Mouse (Mus musculus): ENCODE data around the gene Jtb. TPM values are rescaled to one million over a fixed set of nuclear protein-coding genes. Genes with fewer than 3 reads are reported as not detected.

Jtb gene
- polyA plus RNA-seq, 1 experiment from 2014 or later = 114 TPM

GRCm38 (mm10) chr3:90204582-90204981 lies 26.8 kb upstream of the Jtb start:
- H3K9me3 ChIP-seq (ENCODE audit: control insufficient read depth, low read length) = no peaks in the 10 kb centered on the region
- no peak for DNase-seq (ENCODE audit: low spot score)

GRCm38 (mm10) chr3:90208662-90209061 lies 22.7 kb upstream of the Jtb start:
- no peaks in the 10 kb centered on the region for H3K9me3 ChIP-seq (ENCODE audit: control insufficient read depth, low read length)
- no peak overlapping the region for H3K27ac ChIP-seq (replicated peaks; ENCODE audit: low read depth, low read length)
- H3K4me3 ChIP-seq (ENCODE audit: low read depth, low read length) = no peak overlapping the region
- peaks cover 53% of the 10 kb centered on the region for H3K36me3 ChIP-seq (ENCODE audit: control insufficient read depth, insufficient read depth, low read length)
- DNase-seq (ENCODE audit: low spot score) = peak; percentile 26
- H3K4me1 ChIP-seq (ENCODE audit: control insufficient read depth, insufficient read depth, low read length) = peaks cover 13% of the 10 kb centered on the region
- H3K4me2 ChIP-seq (ENCODE audit: low read depth, low read length) = no peak overlapping the region
- no peak overlapping the region for H3K9ac ChIP-seq (ENCODE audit: low read depth, low read length)
- WGBS = 67% methylated on average over 2 of the region's 2 CpGs
- H3K27me3 ChIP-seq (replicated peaks; ENCODE audit: control insufficient read depth, insufficient read depth, low read length) = no peaks in the 10 kb centered on the region
- no peak for ATAC-seq (ENCODE audit: low read depth)

More at GRCm38 (mm10) chr3:90204582-90204981, 26.8 kb upstream of the Jtb start:
- ATAC-seq (ENCODE audit: low read depth) = no peak
- no peaks in the 10 kb centered on the region for H3K4me1 ChIP-seq (ENCODE audit: control insufficient read depth, insufficient read depth, low read length)
- 99% methylated on average over 2 of the region's 2 CpGs for WGBS
- H3K27me3 ChIP-seq (replicated peaks; ENCODE audit: control insufficient read depth, insufficient read depth, low read length) = no peaks in the 10 kb centered on the region
- no peak overlapping the region for H3K4me3 ChIP-seq (ENCODE audit: low read depth, low read length)
- no peak overlapping the region for H3K27ac ChIP-seq (replicated peaks; ENCODE audit: low read depth, low read length)
- peaks cover 21% of the 10 kb centered on the region for H3K36me3 ChIP-seq (ENCODE audit: control insufficient read depth, insufficient read depth, low read length)
- no peak overlapping the region for H3K9ac ChIP-seq (ENCODE audit: low read depth, low read length)
- no peak overlapping the region for H3K4me2 ChIP-seq (ENCODE audit: low read depth, low read length)

GRCm38 (mm10) chr3:90209908-90210566 lies 21.4 kb upstream of the Jtb start:
- DNase-seq (ENCODE audit: low spot score) = no peak
- Histone ChIP-seq H3K36me3 (ENCODE audit: control insufficient read depth, insufficient read depth, low read length) (peaks cover 53% of the 10 kb centered on the region), H3K4me3 (ENCODE audit: low read depth, low read length) (no peak overlapping the region), H3K27ac (replicated peaks; ENCODE audit: low read depth, low read length) (no peak overlapping the region), H3K9me3 (ENCODE audit: control insufficient read depth, low read length) (no peaks in the 10 kb centered on the region), H3K4me1 (ENCODE audit: control insufficient read depth, insufficient read depth, low read length) (peaks cover 18% of the 10 kb centered on the region), H3K27me3 (replicated peaks; ENCODE audit: control insufficient read depth, insufficient read depth, low read length) (no peaks in the 10 kb centered on the region), H3K9ac (ENCODE audit: low read depth, low read length) (no peak overlapping the region), H3K4me2 (ENCODE audit: low read depth, low read length) (no peak overlapping the region)
- WGBS = 89% methylated on average over 5 of the region's 5 CpGs
- no peak for ATAC-seq (ENCODE audit: low read depth)

GRCm38 (mm10) chr3:90211475-90212398 lies 19.7 kb upstream of the Jtb start:
- H3K27me3 ChIP-seq (replicated peaks; ENCODE audit: control insufficient read depth, insufficient read depth, low read length) = no peaks in the 10 kb centered on the region
- peak overlapping the region; percentile 84 for H3K9ac ChIP-seq (ENCODE audit: low read depth, low read length)
- H3K4me3 ChIP-seq (ENCODE audit: low read depth, low read length) = peak overlapping the region; percentile 65
- ATAC-seq (ENCODE audit: low read depth) = no peak
- no peak for DNase-seq (ENCODE audit: low spot score)
- H3K36me3 ChIP-seq (ENCODE audit: control insufficient read depth, insufficient read depth, low read length) = peaks cover 53% of the 10 kb centered on the region
- WGBS = 72% methylated on average over 13 of the region's 13 CpGs
- H3K9me3 ChIP-seq (ENCODE audit: control insufficient read depth, low read length) = no peaks in the 10 kb centered on the region
- H3K27ac ChIP-seq (replicated peaks; ENCODE audit: low read depth, low read length) = no peak overlapping the region
- H3K4me2 ChIP-seq (ENCODE audit: low read depth, low read length) = peak overlapping the region; percentile 91
- H3K4me1 ChIP-seq (ENCODE audit: control insufficient read depth, insufficient read depth, low read length) = peaks cover 18% of the 10 kb centered on the region

- Histone ChIP-seq H3K4me1 (ENCODE audit: control insufficient read depth, insufficient read depth, low read length) (peaks cover 18% of the 10 kb centered on the region), H3K4me3 (ENCODE audit: low read depth, low read length) (peak overlapping the region; percentile 65), H3K27ac (replicated peaks; ENCODE audit: low read depth, low read length) (no peak overlapping the region; the same call in 1 of the 2 replicates), H3K9me3 (ENCODE audit: control insufficient read depth, low read length) (no peaks in the 10 kb centered on the region), H3K9ac (ENCODE audit: low read depth, low read length) (peak overlapping the region; percentile 84), H3K27me3 (replicated peaks; ENCODE audit: control insufficient read depth, insufficient read depth, low read length) (no peaks in the 10 kb centered on the region), H3K36me3 (ENCODE audit: control insufficient read depth, insufficient read depth, low read length) (peaks cover 51% of the 10 kb centered on the region), H3K4me2 (ENCODE audit: low read depth, low read length) (peak overlapping the region; percentile 91)
- DNase-seq (ENCODE audit: low spot score) = no peak
- no peak for ATAC-seq (ENCODE audit: low read depth)
- WGBS = 13% methylated on average over 5 of the region's 5 CpGs
These were observed 18.7 kb upstream of the Jtb start for GRCm38 (mm10) chr3:90212723-90213122.

GRCm38 (mm10) chr3:90213377-90213866 lies 18.0 kb upstream of the Jtb start, which contains the start of the genes Rps27 and Rab13:
Gene Rps27 (minus strand): TSS chr3:90213651.
Gene Rab13 (plus strand): TSS chr3:90213695.
- peak within 1 kb of the TSS; percentile 65 for H3K4me3 ChIP-seq (ENCODE audit: low read depth, low read length)
- H3K9ac ChIP-seq (ENCODE audit: low read depth, low read length) = peak within 1 kb of the TSS; percentile 84
- H3K4me2 ChIP-seq (ENCODE audit: low read depth, low read length) = peak within 1 kb of the TSS; percentile 91
- ATAC-seq (ENCODE audit: low read depth) (peak; percentile 95), DNase-seq (ENCODE audit: low spot score) (peak; percentile 99)
- no peaks in the 10 kb centered on the region for H3K9me3 ChIP-seq (ENCODE audit: control insufficient read depth, low read length)
- peaks cover 44% of the 10 kb centered on the region for H3K36me3 ChIP-seq (ENCODE audit: control insufficient read depth, insufficient read depth, low read length)
- H3K27me3 ChIP-seq (replicated peaks; ENCODE audit: control insufficient read depth, insufficient read depth, low read length) = no peaks in the 10 kb centered on the region
- WGBS = under 1% methylated on average over 42 of the region's 42 CpGs
- H3K4me1 ChIP-seq (ENCODE audit: control insufficient read depth, insufficient read depth, low read length) = peaks cover 18% of the 10 kb centered on the region
- H3K27ac ChIP-seq (replicated peaks; ENCODE audit: low read depth, low read length) = peak within 1 kb of the TSS; percentile 81

GRCm38 (mm10) chr3:90213956-90214684 lies 17.3 kb upstream of the Jtb start:
- H3K27ac ChIP-seq (replicated peaks; ENCODE audit: low read depth, low read length) = peak overlapping the region; percentile 41
- peak overlapping the region; percentile 70 for H3K4me2 ChIP-seq (ENCODE audit: low read depth, low read length)
- peaks cover 37% of the 10 kb centered on the region for H3K36me3 ChIP-seq (ENCODE audit: control insufficient read depth, insufficient read depth, low read length)
- no peaks in the 10 kb centered on the region for H3K9me3 ChIP-seq (ENCODE audit: control insufficient read depth, low read length)
- DNase-seq (ENCODE audit: low spot score) (no peak), ATAC-seq (ENCODE audit: low read depth) (0 out of 2 replicates have a peak, but pooled peaks have one; percentile 28)
- peak overlapping the region; percentile 50 for H3K9ac ChIP-seq (ENCODE audit: low read depth, low read length)
- H3K27me3 ChIP-seq (replicated peaks; ENCODE audit: control insufficient read depth, insufficient read depth, low read length) = no peaks in the 10 kb centered on the region
- peaks cover 18% of the 10 kb centered on the region for H3K4me1 ChIP-seq (ENCODE audit: control insufficient read depth, insufficient read depth, low read length)
- H3K4me3 ChIP-seq (ENCODE audit: low read depth, low read length) = peak overlapping the region; percentile 65
- 13% methylated on average over 12 of the region's 12 CpGs for WGBS

GRCm38 (mm10) chr3:90215825-90216380 lies 15.5 kb upstream of the Jtb start:
- H3K4me2 ChIP-seq (ENCODE audit: low read depth, low read length) = no peak overlapping the region
- H3K4me3 ChIP-seq (ENCODE audit: low read depth, low read length) = no peak overlapping the region
- no peak overlapping the region for H3K27ac ChIP-seq (replicated peaks; ENCODE audit: low read depth, low read length)
- no peak overlapping the region for H3K9ac ChIP-seq (ENCODE audit: low read depth, low read length)
- H3K9me3 ChIP-seq (ENCODE audit: control insufficient read depth, low read length) = no peaks in the 10 kb centered on the region
- DNase-seq (ENCODE audit: low spot score) = no peak
- WGBS = 46% methylated on average over 1 of the region's 1 CpGs
- ATAC-seq (ENCODE audit: low read depth) = no peak
- peaks cover 21% of the 10 kb centered on the region for H3K4me1 ChIP-seq (ENCODE audit: control insufficient read depth, insufficient read depth, low read length)
- no peaks in the 10 kb centered on the region for H3K27me3 ChIP-seq (replicated peaks; ENCODE audit: control insufficient read depth, insufficient read depth, low read length)
- H3K36me3 ChIP-seq (ENCODE audit: control insufficient read depth, insufficient read depth, low read length) = peaks cover 19% of the 10 kb centered on the region

Measured in embryonic facial prominence, embryonic 14.5 days (tissue).